Mouse (Mus musculus) right cerebral cortex, postnatal 25 days (tissue): Measurements from ENCODE around the gene Prr3.
"Not testable (repeated sequence)": the region's sequence is repeated elsewhere in the genome, so short reads cannot be mapped to it uniquely, and the experiment has no call there.

Source experiments
- DNase-seq: peaks from one replicate; pipeline ENCODE4 v3.0.0; 2022

The Prr3 gene

GRCm38 (mm10) chr17:35935763-35936162 is 44.3 kb downstream of the Prr3 start:
- not testable (repeated sequence) for DNase-seq

- DNase-seq, result no peak
Measured at GRCm38 (mm10) chr17:35932608-35933007, 47.4 kb downstream of the Prr3 start.

- no peak for DNase-seq
Measured at GRCm38 (mm10) chr17:35930627-35931026, 49.4 kb downstream of the Prr3 start.

- no peak for DNase-seq
Measured at GRCm38 (mm10) chr17:35929534-35929933, 50.5 kb downstream of the Prr3 start.

GRCm38 (mm10) chr17:35927471-35927870 is 52.6 kb downstream of the Prr3 start:
- no peak for DNase-seq

GRCm38 (mm10) chr17:35923281-35923680 is 56.8 kb downstream of the Prr3 start:
- DNase-seq, result no peak

DNA sequence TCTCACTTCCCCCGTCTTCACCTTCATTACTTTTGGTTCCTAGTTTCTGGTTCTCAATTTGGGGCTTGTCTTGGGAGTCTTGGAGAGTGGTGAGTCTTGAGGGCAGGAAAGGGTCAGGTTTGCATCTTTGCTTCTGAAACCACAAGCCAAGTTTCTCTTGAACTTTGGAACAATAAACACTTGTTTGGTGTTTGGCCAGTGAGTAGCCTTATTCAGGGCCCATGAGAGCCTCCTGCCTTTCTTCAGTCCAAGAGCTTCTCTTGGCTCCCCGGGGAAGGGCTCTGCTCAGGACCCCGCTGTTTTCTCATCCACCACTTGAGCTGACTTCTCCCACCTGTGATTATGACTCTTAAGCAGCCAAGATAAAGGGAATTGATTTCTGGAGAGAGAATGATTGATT is 57.5 kb downstream of the Prr3 start:
- DNase-seq, result no peak
